Mouse (Mus musculus): ENCODE measurements around the gene G6pdx. TPM values are rescaled to one million over a fixed set of nuclear protein-coding genes. Genes with fewer than 3 reads are reported as not detected.

The G6pdx gene
- polyA plus RNA-seq (2015; fragmentation: Nextera tagmentation; extraction: Ambion mirVana), result 43.4 and 50.2 TPM in 2 replicates

GRCm38 (mm10) chrX:74428826-74429276, at the start of gene G6pdx:
Gene G6pdx, minus strand, starts transcription at chrX:74429194.
- H3K27me3 ChIP-seq (replicated peaks), result no peaks in the 10 kb centered on the region
- H3K9me3 ChIP-seq (replicated peaks), result no peaks in the 10 kb centered on the region
- H3K36me3 ChIP-seq, result 0 out of 2 replicates have a peak, but pooled peaks cover 2% of the 10 kb centered on the region
- H3K9ac ChIP-seq (replicated peaks), result peak within 1 kb of the TSS; percentile 47
- 19% methylated on average over 25 of the region's 25 CpGs for WGBS
- H3K27ac ChIP-seq (replicated peaks), result peak within 1 kb of the TSS; percentile 90
- H3K4me3 ChIP-seq (replicated peaks), result peak within 1 kb of the TSS; percentile 51
- H3K4me2 ChIP-seq, result peak within 1 kb of the TSS; percentile 60
- H3K4me1 ChIP-seq, result peaks cover 10% of the 10 kb centered on the region; the same call in 1 of the 2 replicates
- peak; percentile 89 for ATAC-seq (ENCODE audit: low FRiP score)

- H3K36me3 ChIP-seq, result no peaks in the 10 kb centered on the region; the same call in 1 of the 2 replicates
- no peak overlapping the region for H3K4me2 ChIP-seq
- H3K27ac ChIP-seq (replicated peaks), result no peak overlapping the region
- H3K27me3 ChIP-seq (replicated peaks), result no peaks in the 10 kb centered on the region
- ATAC-seq (ENCODE audit: low FRiP score), result no peak; the same call in 1 of the 2 replicates
- no peaks in the 10 kb centered on the region for H3K4me1 ChIP-seq
- H3K4me3 ChIP-seq (replicated peaks), result no peak overlapping the region
- H3K9me3 ChIP-seq (replicated peaks), result no peaks in the 10 kb centered on the region
- 13% methylated on average over 4 of the region's 4 CpGs for WGBS
- no peak overlapping the region for H3K9ac ChIP-seq (replicated peaks)
These were observed 23.8 kb upstream of the G6pdx start for GRCm38 (mm10) chrX:74452773-74453172.

GRCm38 (mm10) chrX:74451157-74451912, 22.3 kb upstream of the G6pdx start:
- Histone ChIP-seq H3K36me3 (no peaks in the 10 kb centered on the region; the same call in 1 of the 2 replicates), H3K4me1 (no peaks in the 10 kb centered on the region), H3K27me3 (replicated peaks) (no peaks in the 10 kb centered on the region), H3K4me3 (replicated peaks) (no peak overlapping the region), H3K27ac (replicated peaks) (no peak overlapping the region), H3K9ac (replicated peaks) (no peak overlapping the region), H3K9me3 (replicated peaks) (no peaks in the 10 kb centered on the region), H3K4me2 (no peak overlapping the region)
- 84% methylated on average over 4 of the region's 4 CpGs for WGBS
- no peak for ATAC-seq (ENCODE audit: low FRiP score)

- H3K27me3 ChIP-seq (replicated peaks), result no peaks in the 10 kb centered on the region
- H3K36me3 ChIP-seq, result 0 out of 2 replicates have a peak, but pooled peaks cover 5% of the 10 kb centered on the region
- H3K27ac ChIP-seq (replicated peaks), result peak overlapping the region; percentile 90
- peak overlapping the region; percentile 47 for H3K9ac ChIP-seq (replicated peaks)
- H3K4me2 ChIP-seq, result peak overlapping the region; percentile 60
- peak overlapping the region; percentile 51 for H3K4me3 ChIP-seq (replicated peaks)
- peaks cover 10% of the 10 kb centered on the region; the same call in 1 of the 2 replicates for H3K4me1 ChIP-seq
- no peaks in the 10 kb centered on the region for H3K9me3 ChIP-seq (replicated peaks)
- 22% methylated on average over 22 of the region's 22 CpGs for WGBS
- peak; percentile 82 for ATAC-seq (ENCODE audit: low FRiP score)
These were observed 362 bp upstream of the G6pdx start for GRCm38 (mm10) chrX:74429290-74429821.

- peak; percentile 57 for ATAC-seq (ENCODE audit: low FRiP score)
- no peaks in the 10 kb centered on the region for H3K27me3 ChIP-seq (replicated peaks)
- H3K27ac ChIP-seq (replicated peaks), result peak overlapping the region; percentile 90
- WGBS, result 30% methylated on average over 35 of the region's 35 CpGs
- peak overlapping the region; percentile 51 for H3K4me3 ChIP-seq (replicated peaks)
- no peaks in the 10 kb centered on the region for H3K36me3 ChIP-seq
- H3K9ac ChIP-seq (replicated peaks), result peak overlapping the region; percentile 45
- peak overlapping the region; percentile 60 for H3K4me2 ChIP-seq
- H3K4me1 ChIP-seq, result peaks cover 10% of the 10 kb centered on the region; the same call in 1 of the 2 replicates
- no peaks in the 10 kb centered on the region for H3K9me3 ChIP-seq (replicated peaks)
These were observed 708 bp downstream of the G6pdx start for GRCm38 (mm10) chrX:74428146-74428825.

GRCm38 (mm10) chrX:74427116-74427515, 1.9 kb downstream of the G6pdx start:
- Histone ChIP-seq H3K9me3 (replicated peaks) (no peaks in the 10 kb centered on the region), H3K27ac (replicated peaks) (no peak overlapping the region), H3K36me3 (no peaks in the 10 kb centered on the region), H3K4me3 (replicated peaks) (no peak overlapping the region), H3K4me1 (peaks cover 10% of the 10 kb centered on the region; the same call in 1 of the 2 replicates), H3K27me3 (replicated peaks) (no peaks in the 10 kb centered on the region), H3K4me2 (no peak overlapping the region), H3K9ac (replicated peaks) (no peak overlapping the region)
- WGBS, result 77% methylated on average over 3 of the region's 3 CpGs
- ATAC-seq (ENCODE audit: low FRiP score), result no peak

GRCm38 (mm10) chrX:74426256-74426655, 2.7 kb downstream of the G6pdx start:
- Histone ChIP-seq H3K27me3 (replicated peaks) (no peaks in the 10 kb centered on the region), H3K27ac (replicated peaks) (no peak overlapping the region), H3K4me3 (replicated peaks) (no peak overlapping the region), H3K9me3 (replicated peaks) (no peaks in the 10 kb centered on the region), H3K4me1 (peaks cover 10% of the 10 kb centered on the region; the same call in 1 of the 2 replicates), H3K36me3 (no peaks in the 10 kb centered on the region), H3K4me2 (no peak overlapping the region), H3K9ac (replicated peaks) (no peak overlapping the region)
- WGBS, result 85% methylated on average over 1 of the region's 1 CpGs
- no peak for ATAC-seq (ENCODE audit: low FRiP score)

GRCm38 (mm10) chrX:74425195-74425594, 3.8 kb downstream of the G6pdx start:
- WGBS, result 83% methylated on average over 4 of the region's 4 CpGs
- Histone ChIP-seq H3K36me3 (no peaks in the 10 kb centered on the region), H3K4me2 (no peak overlapping the region), H3K27ac (replicated peaks) (no peak overlapping the region), H3K9ac (replicated peaks) (no peak overlapping the region), H3K27me3 (replicated peaks) (no peaks in the 10 kb centered on the region), H3K4me1 (peaks cover 7% of the 10 kb centered on the region; the same call in 1 of the 2 replicates), H3K4me3 (replicated peaks) (no peak overlapping the region), H3K9me3 (replicated peaks) (no peaks in the 10 kb centered on the region)
- ATAC-seq (ENCODE audit: low FRiP score), result no peak

GRCm38 (mm10) chrX:74424443-74424842, 4.6 kb downstream of the G6pdx start:
- Histone ChIP-seq H3K4me2 (no peak overlapping the region), H3K27ac (replicated peaks) (no peak overlapping the region), H3K9ac (replicated peaks) (no peak overlapping the region), H3K9me3 (replicated peaks) (no peaks in the 10 kb centered on the region), H3K4me1 (peaks cover 6% of the 10 kb centered on the region; the same call in 1 of the 2 replicates), H3K27me3 (replicated peaks) (no peaks in the 10 kb centered on the region), H3K36me3 (no peaks in the 10 kb centered on the region), H3K4me3 (replicated peaks) (no peak overlapping the region)
- no peak for ATAC-seq (ENCODE audit: low FRiP score)

GRCm38 (mm10) chrX:74413377-74413776, 15.6 kb downstream of the G6pdx start:
- peak; percentile 81 for ATAC-seq (ENCODE audit: low FRiP score)
- H3K4me2 ChIP-seq, result no peak overlapping the region
- no peak overlapping the region for H3K4me3 ChIP-seq (replicated peaks)
- H3K36me3 ChIP-seq, result no peaks in the 10 kb centered on the region
- no peaks in the 10 kb centered on the region for H3K27me3 ChIP-seq (replicated peaks)
- no peaks in the 10 kb centered on the region for H3K4me1 ChIP-seq
- no peak overlapping the region for H3K27ac ChIP-seq (replicated peaks)
- no peak overlapping the region for H3K9ac ChIP-seq (replicated peaks)
- no peaks in the 10 kb centered on the region for H3K9me3 ChIP-seq (replicated peaks)

- no peak for ATAC-seq (ENCODE audit: low FRiP score)
- Histone ChIP-seq H3K4me3 (replicated peaks) (no peak overlapping the region), H3K4me2 (no peak overlapping the region), H3K4me1 (no peaks in the 10 kb centered on the region), H3K27ac (replicated peaks) (no peak overlapping the region), H3K9me3 (replicated peaks) (no peaks in the 10 kb centered on the region), H3K27me3 (replicated peaks) (no peaks in the 10 kb centered on the region), H3K9ac (replicated peaks) (no peak overlapping the region), H3K36me3 (no peaks in the 10 kb centered on the region)
- WGBS, result 39% methylated on average over 2 of the region's 2 CpGs
These were observed 20.7 kb downstream of the G6pdx start for GRCm38 (mm10) chrX:74408340-74408739.

All from neural tube, embryonic 15.5 days (tissue).